Mouse (Mus musculus): ENCODE data around the gene Sit1.

Sit1 gene

DNA sequence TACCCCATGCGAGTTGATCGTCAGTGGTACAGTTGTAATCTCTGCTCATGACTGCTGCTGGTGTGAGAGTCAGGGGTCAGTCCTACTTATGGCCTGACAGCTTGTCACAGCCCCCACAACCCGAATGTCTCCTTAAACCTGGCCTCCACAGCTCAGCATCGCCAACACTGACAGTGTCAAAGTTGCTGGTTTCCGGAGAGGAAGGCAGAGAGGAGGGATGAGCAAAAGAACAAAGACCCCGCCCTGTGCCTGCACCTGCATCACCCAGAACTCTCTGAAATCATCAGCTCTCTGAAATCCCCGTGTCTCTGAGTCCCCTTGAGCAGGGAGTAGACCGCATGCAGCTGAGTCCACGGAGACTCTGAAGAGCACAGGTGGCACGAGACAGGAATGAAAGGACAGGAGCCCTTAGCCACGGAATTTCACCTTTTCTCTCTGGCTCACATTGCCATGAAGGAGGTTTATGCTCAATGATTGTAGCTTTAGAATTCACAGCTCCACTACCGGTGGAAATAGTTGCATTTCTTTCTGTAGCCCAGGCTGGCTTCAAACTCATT is at the start of gene Sit1:
Sit1 (minus strand) TSS at position 200 of the 557 bp plus-strand sequence.
- DNase-seq (ENCODE audit: low read depth in 2 of 2, low spot score in 2 of 2), result peak; percentile 61 to 62

DNA sequence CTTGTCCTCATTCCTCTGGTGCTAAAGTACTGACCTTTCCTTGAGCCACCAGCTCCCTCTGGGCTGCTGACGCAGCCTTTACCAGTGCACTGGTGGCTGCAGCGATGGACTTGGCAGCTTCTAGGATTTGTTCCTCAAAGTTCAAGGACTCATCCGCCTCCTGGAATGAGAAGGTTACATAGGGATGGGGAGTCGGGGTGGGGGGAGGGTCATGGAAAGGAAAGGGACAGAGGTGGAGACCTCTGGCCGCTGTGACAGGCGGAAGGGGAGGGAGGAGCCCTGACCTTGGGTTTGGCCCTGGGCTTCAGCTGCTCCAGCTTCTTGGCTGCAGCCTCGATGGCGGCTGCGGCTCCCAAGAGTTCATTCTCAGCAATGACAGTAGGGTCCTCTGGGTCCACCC is 49.7 kb upstream of the Sit1 start:
- DNase-seq (ENCODE audit: low read depth in 2 of 2, low spot score in 2 of 2), result no peak

GRCm38 (mm10) chr4:43530581-43530980 is 47.0 kb upstream of the Sit1 start:
- DNase-seq (ENCODE audit: low read depth in 2 of 2, low spot score in 2 of 2), result peak; percentile 72 to 80

DNA sequence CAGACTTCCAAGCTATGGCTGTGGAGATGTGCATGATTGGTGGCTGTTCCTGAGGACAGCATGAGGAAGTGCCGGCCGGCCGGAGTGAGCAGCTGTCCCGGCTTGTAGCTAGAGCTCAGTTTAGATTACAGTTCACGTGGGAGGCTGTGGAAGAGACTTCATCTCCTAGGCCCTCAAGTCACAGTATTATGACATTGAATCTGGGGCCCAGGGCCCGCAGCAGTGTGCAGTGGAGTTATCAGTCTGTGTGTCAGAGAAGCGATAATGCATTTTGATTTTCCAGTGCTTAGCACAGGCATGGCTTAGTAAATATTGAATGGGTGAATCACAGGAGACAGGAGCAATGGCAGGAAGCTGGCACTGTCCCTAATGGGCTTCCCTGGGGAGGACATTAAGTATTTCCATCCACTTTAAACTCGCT is 46.6 kb upstream of the Sit1 start:
- DNase-seq (ENCODE audit: low read depth in 2 of 2, low spot score in 2 of 2), result no peak

DNA sequence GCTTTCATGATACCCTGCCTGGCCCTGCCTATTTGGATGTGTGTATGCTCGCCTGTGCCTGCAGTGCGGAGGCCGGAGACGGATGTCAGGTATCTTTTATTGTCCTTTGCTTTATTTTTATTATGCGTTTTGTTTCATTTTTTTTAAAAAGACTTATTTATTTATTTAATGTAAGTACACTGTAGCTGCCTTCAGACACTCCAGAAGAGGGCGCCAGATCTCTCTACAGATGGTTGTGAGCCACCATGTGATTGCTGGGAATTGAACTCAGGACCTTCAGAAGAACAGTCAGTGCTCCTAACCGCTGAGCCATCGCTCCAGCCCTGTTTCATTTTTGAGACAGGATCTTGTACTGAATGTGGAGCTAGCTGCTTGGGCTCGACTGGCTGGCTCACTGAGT is 45.0 kb upstream of the Sit1 start:
- DNase-seq (ENCODE audit: low read depth in 2 of 2, low spot score in 2 of 2), result no peak

DNA sequence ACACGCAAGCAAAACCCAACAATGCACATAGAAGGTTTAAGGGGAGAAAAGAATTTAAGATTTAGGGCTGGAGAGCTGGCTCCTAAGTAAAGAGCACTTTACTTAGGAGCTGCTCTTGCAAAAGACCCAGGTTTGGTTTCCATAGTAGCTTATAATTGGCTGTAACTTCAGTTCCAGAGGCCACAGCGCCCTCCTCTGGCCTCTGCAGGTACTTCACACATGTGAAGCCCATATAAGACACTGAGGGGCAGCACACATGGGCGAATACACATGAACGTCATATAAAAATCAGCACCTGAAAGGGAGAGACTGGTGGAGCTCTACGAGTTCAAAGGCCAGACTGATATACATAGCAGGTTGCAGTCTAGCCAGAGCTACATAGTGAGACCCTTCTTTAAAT is 44.3 kb upstream of the Sit1 start:
- no peak for DNase-seq (ENCODE audit: low read depth in 2 of 2, low spot score in 2 of 2)

- peak; percentile 77 to 81 for DNase-seq (ENCODE audit: low read depth in 2 of 2, low spot score in 2 of 2)
Observed at GRCm38 (mm10) chr4:43519956-43520355, 36.4 kb upstream of the Sit1 start.

DNA sequence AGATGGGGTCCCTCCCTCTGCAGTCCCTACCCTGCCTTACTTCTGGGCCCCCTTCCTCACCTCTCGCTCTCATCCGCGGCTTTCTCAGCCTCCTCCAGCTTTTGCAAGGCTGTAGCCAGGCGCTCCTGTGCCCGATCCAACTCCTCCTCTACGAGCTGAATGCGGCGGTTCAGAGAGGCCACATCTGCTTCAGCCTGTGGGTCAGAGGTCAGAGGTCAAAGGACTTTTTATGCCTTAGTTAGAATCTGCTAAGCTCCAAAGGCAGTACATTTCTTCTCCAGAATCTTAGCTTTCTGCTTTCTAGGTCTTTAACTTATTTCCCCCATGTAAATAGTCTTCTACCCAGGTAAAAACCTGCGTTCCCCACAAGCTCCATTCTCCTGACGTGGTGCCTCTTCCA is 36.0 kb upstream of the Sit1 start:
- no peak for DNase-seq (ENCODE audit: low read depth in 2 of 2, low spot score in 2 of 2)

DNA sequence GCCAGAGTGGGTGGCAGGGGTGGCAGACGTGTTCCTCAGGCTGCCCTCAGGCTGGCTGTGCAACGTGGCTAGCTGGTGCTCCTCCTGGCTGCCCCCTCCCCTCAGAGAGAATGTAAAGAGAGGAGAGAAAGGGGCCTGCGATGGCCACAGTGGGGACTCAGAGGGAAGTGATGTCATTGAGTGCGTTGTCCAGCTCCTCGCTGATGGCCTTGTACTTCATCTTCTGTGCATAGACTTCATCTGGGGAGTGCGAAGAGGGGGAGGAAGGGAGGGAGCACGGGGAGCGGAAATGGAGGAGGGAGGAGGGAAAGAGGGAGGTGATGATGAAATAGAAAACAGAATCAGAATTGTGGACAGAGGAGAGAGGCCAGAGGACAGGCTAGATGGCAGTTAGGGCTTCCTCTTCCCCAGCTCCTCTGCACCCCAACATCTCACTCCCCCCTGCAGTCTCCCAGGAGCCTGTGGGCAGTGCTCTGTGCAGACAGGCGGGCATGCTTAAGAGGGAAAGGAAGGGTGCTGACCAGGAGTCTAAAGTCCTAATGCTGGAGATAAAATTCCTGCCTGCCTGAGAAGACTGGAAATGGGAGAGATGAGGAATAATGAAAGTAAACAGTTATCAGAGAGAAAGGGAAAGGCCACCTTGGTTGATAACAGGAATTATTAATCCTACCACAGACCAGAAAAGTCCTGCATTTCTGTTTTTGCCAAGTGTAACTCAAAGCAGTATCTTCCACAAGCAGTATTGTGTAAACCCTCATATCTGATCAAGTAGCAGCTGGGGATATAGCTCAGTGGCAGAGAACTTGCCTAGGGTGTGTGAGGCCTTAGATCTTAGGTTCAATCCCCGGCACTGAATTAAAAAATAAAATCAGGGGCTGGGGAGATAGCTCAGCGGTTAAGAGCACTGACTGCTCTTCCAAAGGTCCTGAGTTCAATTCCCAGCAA is 32.5 kb upstream of the Sit1 start:
- no peak for DNase-seq (ENCODE audit: low read depth in 2 of 2, low spot score in 2 of 2)

DNA sequence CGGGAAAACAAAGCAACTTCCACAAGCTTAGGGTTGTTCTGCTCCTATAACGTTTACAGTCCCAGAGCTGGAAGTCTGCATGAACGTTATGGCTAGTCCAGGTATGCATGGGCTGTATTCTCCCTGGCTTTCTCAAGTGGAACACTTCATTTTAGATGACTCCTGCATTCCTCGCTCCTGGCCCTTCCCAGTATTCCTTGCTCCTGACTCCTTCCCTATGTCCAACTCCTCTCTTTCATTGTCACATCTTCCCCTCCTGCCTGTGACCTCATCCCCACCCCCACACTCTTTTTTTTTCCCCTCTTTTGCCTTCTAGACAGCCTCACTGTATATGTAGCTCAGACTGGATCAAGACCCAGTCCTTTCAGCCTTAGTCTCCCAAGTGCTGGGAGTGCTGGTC is 30.3 kb upstream of the Sit1 start:
- no peak for DNase-seq (ENCODE audit: low read depth in 2 of 2, low spot score in 2 of 2)

- DNase-seq (ENCODE audit: low read depth in 2 of 2, low spot score in 2 of 2), result no peak
Observed at GRCm38 (mm10) chr4:43513300-43513699, 29.8 kb upstream of the Sit1 start.

DNA sequence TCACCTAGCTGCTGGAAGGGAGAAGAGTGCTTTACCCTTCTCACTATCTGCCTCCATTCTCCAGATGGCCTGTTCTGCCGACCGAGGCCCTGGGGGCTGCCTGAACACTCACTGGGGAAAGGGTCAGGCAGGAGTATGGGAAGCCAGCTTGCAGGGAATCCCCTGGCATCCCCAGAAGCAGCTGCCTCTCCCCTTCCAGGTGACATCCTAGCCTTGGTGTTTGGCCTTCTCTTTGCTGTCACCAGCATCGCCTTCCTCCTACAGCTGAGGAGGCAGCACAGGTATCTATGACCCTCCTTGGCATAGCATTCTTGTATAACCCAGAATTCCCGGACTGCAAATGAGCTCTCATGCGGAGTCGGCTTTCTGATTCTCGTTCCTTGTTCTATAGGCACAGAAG is 29.1 kb upstream of the Sit1 start:
- no peak for DNase-seq (ENCODE audit: low read depth in 2 of 2, low spot score in 2 of 2)

DNA sequence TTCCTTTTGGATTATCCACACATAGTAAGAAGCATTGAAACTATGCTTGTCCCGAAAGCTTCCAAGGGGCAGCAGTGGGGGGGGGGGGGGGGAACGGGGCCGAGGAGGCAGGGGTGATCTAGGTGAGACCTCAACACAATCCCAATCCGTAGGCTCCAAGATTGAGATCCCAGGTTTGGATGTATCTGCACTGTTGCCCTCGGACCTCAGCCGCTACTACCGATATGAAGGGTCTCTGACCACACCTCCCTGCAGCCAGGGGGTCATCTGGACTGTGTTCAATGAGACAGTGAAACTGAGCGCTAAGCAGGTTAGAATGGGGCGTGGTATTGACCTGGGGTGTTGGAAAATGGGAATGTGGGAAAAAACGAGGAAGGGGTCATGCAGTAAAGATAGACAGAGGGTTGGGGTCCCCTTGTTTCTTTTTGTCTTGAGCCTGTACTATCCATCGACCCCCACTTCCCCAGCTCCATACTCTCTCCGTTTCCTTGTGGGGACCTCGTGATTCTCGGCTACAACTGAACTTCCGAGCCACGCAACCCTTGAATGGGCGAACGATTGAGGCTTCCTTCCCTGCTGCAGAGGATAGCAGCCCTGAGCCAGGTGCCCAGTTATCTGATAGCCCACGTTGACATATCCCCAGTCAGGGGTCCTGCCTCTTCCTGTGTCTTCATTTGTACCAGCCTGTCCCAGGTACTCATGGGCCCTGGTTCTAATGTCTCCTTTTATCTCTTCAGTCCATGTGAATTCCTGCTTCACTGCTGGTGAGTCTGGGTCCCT is 28.3 kb upstream of the Sit1 start:
- no peak for DNase-seq (ENCODE audit: low read depth in 2 of 2, low spot score in 2 of 2)

GRCm38 (mm10) chr4:43509109-43509508 is 25.6 kb upstream of the Sit1 start:
- DNase-seq (ENCODE audit: low read depth in 2 of 2, low spot score in 2 of 2), result no peak

- peak; percentile 49 to 64 for DNase-seq (ENCODE audit: low read depth in 2 of 2, low spot score in 2 of 2)
Observed at GRCm38 (mm10) chr4:43508666-43508997, 25.1 kb upstream of the Sit1 start.

- DNase-seq (ENCODE audit: low read depth in 2 of 2, low spot score in 2 of 2), result no peak
Observed at GRCm38 (mm10) chr4:43507938-43508665, 24.6 kb upstream of the Sit1 start.

GRCm38 (mm10) chr4:43506536-43507185 is 23.1 kb upstream of the Sit1 start, which contains the start of gene Car9:
Gene Car9, plus strand, starts transcription at chr4:43506966.
- no peak for DNase-seq (ENCODE audit: low read depth in 2 of 2, low spot score in 2 of 2)

DNA sequence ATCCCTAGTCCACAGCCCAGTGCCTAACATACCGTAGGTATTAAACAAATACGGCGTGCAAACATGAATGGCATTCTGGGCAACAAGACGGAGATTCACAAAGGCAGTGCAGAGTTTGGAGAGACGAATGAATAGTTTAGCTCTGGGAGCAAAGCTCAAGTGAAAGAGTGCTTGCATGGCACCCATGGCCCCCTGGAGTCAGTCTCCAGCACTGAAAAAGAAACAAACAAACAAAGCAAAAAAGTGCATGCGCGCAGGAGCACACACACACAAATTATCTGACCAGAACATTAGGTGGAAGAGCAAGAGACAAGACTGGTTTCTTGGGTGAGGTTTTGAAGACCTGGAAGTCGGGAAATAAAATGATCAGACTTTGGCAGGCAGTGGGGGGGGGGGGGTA is 22.5 kb upstream of the Sit1 start:
- no peak for DNase-seq (ENCODE audit: low read depth in 2 of 2, low spot score in 2 of 2)

DNA sequence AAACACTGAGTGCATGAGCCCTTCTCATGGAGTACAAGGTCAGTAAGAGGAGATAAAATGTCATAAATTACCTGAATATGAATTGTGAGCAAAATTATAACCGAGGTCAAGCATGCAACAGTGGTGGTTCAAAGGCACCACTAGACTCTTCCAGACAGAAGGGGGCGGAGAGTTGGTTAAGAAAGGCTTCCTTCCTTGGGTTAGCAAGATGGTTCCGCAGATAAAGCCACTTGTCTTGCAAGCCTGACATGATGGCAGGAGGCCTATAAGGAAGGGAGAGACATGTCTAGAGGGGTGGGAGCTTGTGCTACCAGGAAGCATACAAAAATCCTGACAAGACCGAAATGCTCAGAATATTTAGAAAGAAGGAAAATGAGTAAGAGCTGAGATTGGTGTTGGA is 20.7 kb upstream of the Sit1 start:
- DNase-seq (ENCODE audit: low read depth in 2 of 2, low spot score in 2 of 2), result no peak

DNA sequence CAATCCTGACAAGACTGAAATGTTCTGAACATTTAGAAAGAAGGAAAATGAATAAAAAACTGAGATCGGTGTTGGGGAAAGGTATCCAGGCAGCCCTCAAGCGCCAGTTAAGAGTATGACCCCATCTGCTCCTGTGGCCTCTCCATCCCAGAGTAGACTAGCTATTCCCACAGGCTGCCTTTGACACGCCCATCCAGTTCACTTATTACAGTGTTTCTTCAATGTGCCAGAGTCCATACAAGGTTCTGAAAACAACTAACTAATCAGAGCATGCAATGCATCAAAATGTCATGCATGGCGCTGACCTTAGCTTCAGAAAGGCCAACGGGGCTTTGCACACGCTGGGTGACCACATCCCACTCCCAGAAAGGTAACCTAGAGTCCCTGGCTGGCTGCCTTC is 20.0 kb upstream of the Sit1 start:
- DNase-seq (ENCODE audit: low read depth in 2 of 2, low spot score in 2 of 2), result no peak

DNA sequence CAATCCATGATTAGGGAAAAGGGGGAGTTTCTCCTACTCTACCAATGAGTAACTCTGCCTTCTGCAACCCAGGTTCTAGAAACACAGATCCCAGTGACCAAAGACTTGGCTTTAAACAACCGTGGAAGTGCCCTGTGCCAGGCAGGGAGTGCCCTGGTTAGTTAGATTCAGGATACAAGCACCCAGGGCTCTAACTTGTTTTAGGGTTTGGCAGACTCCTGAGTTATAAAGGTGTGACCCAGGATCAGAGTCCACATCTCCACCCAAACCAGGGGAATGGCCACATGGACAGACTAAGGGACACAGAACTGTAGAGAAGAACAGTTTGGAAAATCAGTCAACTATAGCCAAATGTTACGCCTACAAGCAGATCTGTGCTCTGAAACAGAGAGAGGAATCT is 19.5 kb upstream of the Sit1 start:
- no peak for DNase-seq (ENCODE audit: low read depth in 2 of 2, low spot score in 2 of 2)
